Comparison of ENCODE assay signal across 23 mouse cellular contexts in the genomic region with DNA sequence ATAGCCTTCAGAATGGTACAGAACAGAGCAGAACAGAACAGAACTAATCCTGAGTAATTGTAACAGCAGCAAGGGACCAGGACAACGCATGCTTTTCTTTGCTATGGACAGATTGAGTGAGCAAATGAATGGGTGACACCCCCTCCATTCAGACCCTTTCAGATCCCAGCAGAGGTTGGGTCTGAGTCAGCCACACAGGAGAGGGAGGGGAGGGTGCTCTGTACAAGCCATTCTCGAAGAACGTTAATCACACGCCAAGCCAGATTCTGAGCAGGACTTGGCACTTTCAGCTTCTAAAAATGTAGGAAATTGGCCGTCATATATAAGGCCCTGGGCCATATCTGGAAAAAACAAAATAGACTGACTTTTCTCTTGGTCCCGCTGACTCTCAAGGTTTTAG. TPM values are rescaled to one million over a fixed set of nuclear protein-coding genes. Genes with fewer than 3 reads are reported as not detected.
DNase-seq lines count a peak whose midpoint lies in the region; ATAC-seq and TF ChIP-seq lines count a peak whose summit lies in the region.
"Had no signal": no experiment of that assay in that cellular context is flagged by ENCODE, and none has a peak within 500 bp of the region (broad histone marks: within the 10 kb centered on the region; RNA-seq: fewer than 3 reads in every experiment).

No protein-coding gene starts in this region.

- no peaks in the 10 kb centered on the region for H3K9me3 ChIP-seq in heart, embryonic 16.5 days (replicated peaks; ENCODE audit: control insufficient read depth, low read length)
- no peaks in the 10 kb centered on the region for H3K9me3 ChIP-seq in lung, postnatal 0 days (ENCODE audit: low read length)
- H3K9me3 ChIP-seq in forebrain, embryonic 14.5 days (replicated peaks; ENCODE audit: control insufficient read depth, low read length), result no peaks in the 10 kb centered on the region
- no peaks in the 10 kb centered on the region for H3K9me3 ChIP-seq in stomach, embryonic 16.5 days (replicated peaks; ENCODE audit: control insufficient read depth, low read length)
- H3K9me3 ChIP-seq: embryonic facial prominence, embryonic 12.5 days; intestine, embryonic 15.5 days; midbrain, embryonic 15.5 days; stomach, embryonic 15.5 days had no signal

- H3K27ac ChIP-seq in heart, embryonic 16.5 days (ENCODE audit: low read length), result no peak overlapping the region
- no peak overlapping the region for H3K27ac ChIP-seq in lung, postnatal 0 days (ENCODE audit: low read length)
- H3K27ac ChIP-seq in forebrain, embryonic 14.5 days (ENCODE audit: low read depth, low read length), result peak overlapping the region; percentile 33; the same call in 1 of the 2 replicates
- H3K27ac ChIP-seq in stomach, embryonic 16.5 days (ENCODE audit: low read length), result no peak overlapping the region
- H3K27ac ChIP-seq: embryonic facial prominence, embryonic 12.5 days; intestine, embryonic 15.5 days; midbrain, embryonic 15.5 days; stomach, embryonic 15.5 days had no signal

- H3K4me1 ChIP-seq in heart, embryonic 16.5 days (ENCODE audit: control insufficient read depth, insufficient read depth, low read length), result no peaks in the 10 kb centered on the region
- H3K4me1 ChIP-seq in lung, postnatal 0 days (ENCODE audit: insufficient read depth, low read depth, low read length), result no peaks in the 10 kb centered on the region
- H3K4me1 ChIP-seq in forebrain, embryonic 14.5 days (ENCODE audit: control insufficient read depth, insufficient read depth, low read length), result peaks cover 8% of the 10 kb centered on the region
- H3K4me1 ChIP-seq in stomach, embryonic 16.5 days (ENCODE audit: control insufficient read depth, insufficient read depth, low read length), result no peaks in the 10 kb centered on the region
- H3K4me1 ChIP-seq: intestine, embryonic 15.5 days; megakaryocyte, embryonic 14.5 days; midbrain, embryonic 15.5 days; stomach, embryonic 15.5 days had no signal

- H3K4me2 ChIP-seq in heart, embryonic 16.5 days (ENCODE audit: low read depth, low read length), result no peak overlapping the region
- H3K4me2 ChIP-seq in lung, postnatal 0 days (replicated peaks; ENCODE audit: low read depth, low read length), result no peak overlapping the region
- H3K4me2 ChIP-seq in forebrain, embryonic 14.5 days (ENCODE audit: low read length), result no peak overlapping the region
- H3K4me2 ChIP-seq in stomach, embryonic 16.5 days (ENCODE audit: low read depth, low read length), result no peak overlapping the region
- H3K4me2 ChIP-seq: embryonic facial prominence, embryonic 12.5 days; intestine, embryonic 15.5 days; liver, embryonic 11.5 days; midbrain, embryonic 15.5 days; stomach, embryonic 15.5 days had no signal

- no peak overlapping the region for H3K4me3 ChIP-seq in heart, embryonic 16.5 days (ENCODE audit: low read length)
- H3K4me3 ChIP-seq in lung, postnatal 0 days (ENCODE audit: low read depth, low read length), result no peak overlapping the region
- H3K4me3 ChIP-seq in forebrain, embryonic 14.5 days (ENCODE audit: low read depth, low read length), result no peak overlapping the region
- no peak overlapping the region for H3K4me3 ChIP-seq in stomach, embryonic 16.5 days (replicated peaks; ENCODE audit: low read length)
- H3K4me3 ChIP-seq: embryonic facial prominence, embryonic 12.5 days; erythroblast, embryonic 14.5 days; intestine, embryonic 15.5 days; megakaryocyte, embryonic 14.5 days; midbrain, embryonic 15.5 days; myocyte; stomach, embryonic 15.5 days had no signal

- no peak for DNase-seq in heart, adult 11 months
- peak; percentile 63 for DNase-seq in lung, postnatal 0 days (ENCODE audit: low spot score)
- no peak for DNase-seq in lung, postnatal 36 days
- peak; percentile 47 for DNase-seq in forebrain, embryonic 14.5 days (ENCODE audit: low spot score)
- no peak for DNase-seq in adrenal gland, adult 2 months
- DNase-seq in thymus, postnatal 0 days (ENCODE audit: low spot score), result no peak
- DNase-seq: B cell, adult 2 months; cerebellum, postnatal 10 days; gastrocnemius, postnatal 25 days; kidney, postnatal 36 days; lung, adult 18-20 months; thymus, postnatal 14 days had no signal

- no peak overlapping the region for H3K9ac ChIP-seq in heart, embryonic 16.5 days (ENCODE audit: low read length)
- H3K9ac ChIP-seq in lung, postnatal 0 days (replicated peaks; ENCODE audit: low read depth), result no peak overlapping the region
- H3K9ac ChIP-seq in forebrain, embryonic 14.5 days (ENCODE audit: low read length), result no peak overlapping the region
- H3K9ac ChIP-seq in stomach, embryonic 16.5 days (ENCODE audit: low read length), result no peak overlapping the region
- H3K9ac ChIP-seq: embryonic facial prominence, embryonic 12.5 days; intestine, embryonic 15.5 days; midbrain, embryonic 15.5 days; stomach, embryonic 15.5 days had no signal

- no peaks in the 10 kb centered on the region for H3K27me3 ChIP-seq in heart, embryonic 16.5 days (ENCODE audit: control insufficient read depth, insufficient read depth, low read length)
- H3K27me3 ChIP-seq in lung, postnatal 0 days (replicated peaks; ENCODE audit: insufficient read depth, low read length), result no peaks in the 10 kb centered on the region
- H3K27me3 ChIP-seq in forebrain, embryonic 14.5 days (replicated peaks; ENCODE audit: control insufficient read depth, insufficient read depth, low read length), result no peaks in the 10 kb centered on the region
- H3K27me3 ChIP-seq in stomach, embryonic 16.5 days (ENCODE audit: control insufficient read depth, insufficient read depth, low read length), result no peaks in the 10 kb centered on the region
- H3K27me3 ChIP-seq: stomach, embryonic 15.5 days had no signal

- no peak for TF ChIP-seq EP300 in lung, postnatal 0 days (IDR thresholded peaks at IDR 0.05)

- ATAC-seq in heart, embryonic 16.5 days (replicated peaks; ENCODE audit: extremely low read depth, insufficient read depth, low FRiP score), result 0 out of 2 replicates have a peak, but pooled peaks have one; percentile 38
- peak; percentile 57 for ATAC-seq in lung, postnatal 0 days
- ATAC-seq in forebrain, embryonic 14.5 days, result no peak
- ATAC-seq in stomach, embryonic 16.5 days (ENCODE audit: insufficient read depth, low FRiP score), result peak; percentile 49; the same call in 1 of the 2 replicates
- ATAC-seq: intestine, embryonic 15.5 days; midbrain, embryonic 15.5 days had no signal

- no peaks in the 10 kb centered on the region for H3K36me3 ChIP-seq in heart, embryonic 16.5 days (ENCODE audit: control insufficient read depth, insufficient read depth)
- H3K36me3 ChIP-seq in lung, postnatal 0 days (ENCODE audit: insufficient read depth, low read length), result no peaks in the 10 kb centered on the region
- H3K36me3 ChIP-seq in forebrain, embryonic 14.5 days (ENCODE audit: control insufficient read depth, insufficient read depth, low read length), result no peaks in the 10 kb centered on the region
- H3K36me3 ChIP-seq in stomach, embryonic 16.5 days (ENCODE audit: control insufficient read depth, insufficient read depth, low read length), result no peaks in the 10 kb centered on the region
- H3K36me3 ChIP-seq: intestine, embryonic 15.5 days; midbrain, embryonic 15.5 days; stomach, embryonic 15.5 days had no signal

- WGBS in heart, embryonic 16.5 days, result 56% methylated on average over 6 of the region's 6 CpGs
- WGBS in lung, postnatal 0 days, result 44% methylated on average over 6 of the region's 6 CpGs
- WGBS in forebrain, embryonic 14.5 days, result 19% methylated on average over 6 of the region's 6 CpGs
- 43% methylated on average over 6 of the region's 6 CpGs for WGBS in stomach, embryonic 16.5 days

- no peak for TF ChIP-seq CTCF in lung, postnatal 0 days (IDR thresholded peaks at IDR 0.05)

RNA-seq across cellular contexts. Expression of gene Scube1, which starts 57.3 kb away (rescaled TPM):
- polyA plus RNA-seq in heart, embryonic 16.5 days (2015; fragmentation: Nextera tagmentation; extraction: Ambion mirVana), result 4.0 and 5.6 TPM in 2 replicates
- polyA plus RNA-seq in lung, postnatal 0 days (2015; fragmentation: Nextera tagmentation; extraction: Ambion mirVana), result 1.6 and 1.9 TPM in 2 replicates
- 8.2 and 13.6 TPM in 2 replicates for polyA plus RNA-seq in forebrain, embryonic 14.5 days (2014; fragmentation: Nextera tagmentation; extraction: Ambion mirVana)
- polyA plus RNA-seq in stomach, embryonic 16.5 days (2015; fragmentation: Nextera tagmentation; extraction: Ambion mirVana), result 12.9 and 14.3 TPM in 2 replicates
- 1 to 10 TPM; 3.2 to 9.1 TPM for total RNA-seq in adrenal gland, adult 2 months (2021)
- polyA plus RNA-seq in adrenal gland, adult 2 months (2012; rRNA removed), result 10.5 and 15.1 TPM in 2 replicates
- polyA plus RNA-seq in thymus, postnatal 0 days (2015; fragmentation: Nextera tagmentation; extraction: Ambion mirVana), result 0.13 and 0.35 TPM in 2 replicates
- total RNA-seq: hematopoietic stem cell, adult 5-6 weeks had no signal
- polyA plus RNA-seq: erythroblast, embryonic 14.5 days; myocyte had no signal

Comparison
In these comparisons a context has a peak if more than half of its experiments do, and no peak if none do; other contexts are left out.
1. DNase-seq: peak in lung, postnatal 0 days (single experiment) and forebrain, embryonic 14.5 days (single experiment); none in heart, adult 11 months (single experiment), lung, postnatal 36 days (single experiment), adrenal gland, adult 2 months (single experiment) and thymus, postnatal 0 days (single experiment).